Mouse (Mus musculus) forebrain, embryonic 15.5 days (tissue): ENCODE data around the gene Gch1. TPM values are rescaled to one million over a fixed set of nuclear protein-coding genes. Genes with fewer than 3 reads are reported as not detected.

Source experiments
- ATAC-seq: fragments of 200-750 bp; cut with Nextera tagmentation; replicated peaks from 2 replicates; pipeline ENCODE4 v1.8.0; 2017; ENCODE audit warnings: mild to moderate bottlenecking, moderate TSS enrichment, moderate library complexity
- H3K27ac ChIP-seq: fragments of 300-500 bp; sonication (generic); replicated peaks from 2 replicates; pipeline ENCODE4 v1.5.1; 2015; ENCODE audit warnings: mild to moderate bottlenecking, inconsistent platforms
- H3K27me3 ChIP-seq: fragments of 300-500 bp; sonication (generic); 2 replicates; pipeline ENCODE4 v1.6.1; 2015; ENCODE audit warnings: inconsistent platforms
- H3K36me3 ChIP-seq: fragments of 300-500 bp; sonication (generic); 2 replicates; pipeline ENCODE4 v1.6.1; 2015; ENCODE audit warnings: mild to moderate bottlenecking, inconsistent platforms
- H3K4me1 ChIP-seq: fragments of 300-500 bp; sonication (generic); 2 replicates; pipeline ENCODE4 v1.6.1; 2015; ENCODE audit warnings: inconsistent platforms
- H3K4me2 ChIP-seq: fragments of 300-500 bp; sonication (generic); replicated peaks from 2 replicates; pipeline ENCODE4 v1.6.1; 2015; ENCODE audit warnings: mild to moderate bottlenecking, inconsistent platforms
- H3K4me3 ChIP-seq: fragments of 300-500 bp; sonication (generic); 2 replicates; pipeline ENCODE4 v1.5.1; 2015; ENCODE audit warnings: mild to moderate bottlenecking, inconsistent platforms
- H3K9ac ChIP-seq: fragments of 300-500 bp; sonication (generic); replicated peaks from 2 replicates; pipeline ENCODE4 v1.6.1; 2015; ENCODE audit warnings: mild to moderate bottlenecking, inconsistent platforms
- H3K9me3 ChIP-seq: fragments of 300-500 bp; sonication (generic); 2 replicates; pipeline ENCODE4 v1.6.1; 2016; ENCODE audit warnings: inconsistent platforms
- WGBS: fragments of 180-500 bp; shearing (Covaris S2); methylation state at CpG from one replicate; pipeline ENCODE4 v1.1.7; 2015; ENCODE audit warnings: mixed read lengths; 5-methylcytosine and 5-hydroxymethylcytosine counted together
- polyA plus RNA-seq: library from polyadenylated mRNA; unstranded; fragments of >200 nt; fragmentation: Nextera tagmentation; extraction: Ambion mirVana; gene quantifications from 2 replicates; pipeline ENCODE4 v1.2.1, GENCODE M21; 2015

The Gch1 gene
- polyA plus RNA-seq, 1 experiment from 2014 or later, result 2.3 TPM

- no peaks in the 10 kb centered on the region for H3K4me1 ChIP-seq
- no peak overlapping the region for H3K27ac ChIP-seq
- no peaks in the 10 kb centered on the region for H3K9me3 ChIP-seq
- no peak overlapping the region for H3K4me3 ChIP-seq
- H3K27me3 ChIP-seq, result no peaks in the 10 kb centered on the region
- ATAC-seq, result no peak
- no peak overlapping the region for H3K4me2 ChIP-seq
- no peaks in the 10 kb centered on the region for H3K36me3 ChIP-seq
- no peak overlapping the region for H3K9ac ChIP-seq
- WGBS, result 85% methylated on average over 8 of the region's 8 CpGs
These were observed 31.2 kb upstream of the Gch1 start for GRCm38 (mm10) chr14:47220231-47221025.

- Histone ChIP-seq H3K4me2 (no peak overlapping the region), H3K4me1 (no peaks in the 10 kb centered on the region), H3K27me3 (no peaks in the 10 kb centered on the region), H3K36me3 (no peaks in the 10 kb centered on the region), H3K9me3 (no peaks in the 10 kb centered on the region), H3K27ac (no peak overlapping the region), H3K9ac (no peak overlapping the region), H3K4me3 (no peak overlapping the region)
- 90% methylated on average over 9 of the region's 9 CpGs for WGBS
- ATAC-seq, result no peak
These were observed 29.8 kb upstream of the Gch1 start for GRCm38 (mm10) chr14:47218766-47219606.

- Histone ChIP-seq H3K9me3 (no peaks in the 10 kb centered on the region), H3K36me3 (no peaks in the 10 kb centered on the region), H3K4me2 (no peak overlapping the region), H3K4me3 (no peak overlapping the region), H3K9ac (no peak overlapping the region), H3K27ac (no peak overlapping the region), H3K4me1 (no peaks in the 10 kb centered on the region), H3K27me3 (no peaks in the 10 kb centered on the region)
- ATAC-seq, result no peak
- WGBS, result 78% methylated on average over 2 of the region's 2 CpGs
These were observed 27.3 kb upstream of the Gch1 start for GRCm38 (mm10) chr14:47216541-47216940.

GRCm38 (mm10) chr14:47214367-47214766 is 25.2 kb upstream of the Gch1 start:
- H3K27ac ChIP-seq, result no peak overlapping the region
- no peak overlapping the region for H3K4me2 ChIP-seq
- no peaks in the 10 kb centered on the region for H3K9me3 ChIP-seq
- H3K36me3 ChIP-seq, result no peaks in the 10 kb centered on the region
- H3K4me1 ChIP-seq, result no peaks in the 10 kb centered on the region
- H3K9ac ChIP-seq, result no peak overlapping the region
- H3K27me3 ChIP-seq, result no peaks in the 10 kb centered on the region
- 80% methylated on average over 5 of the region's 5 CpGs for WGBS
- no peak overlapping the region for H3K4me3 ChIP-seq
- ATAC-seq, result no peak

- no peak overlapping the region for H3K9ac ChIP-seq
- H3K4me2 ChIP-seq, result no peak overlapping the region
- H3K4me3 ChIP-seq, result no peak overlapping the region
- no peaks in the 10 kb centered on the region for H3K27me3 ChIP-seq
- no peak for ATAC-seq
- H3K27ac ChIP-seq, result no peak overlapping the region
- no peaks in the 10 kb centered on the region for H3K4me1 ChIP-seq
- no peaks in the 10 kb centered on the region for H3K36me3 ChIP-seq
- H3K9me3 ChIP-seq, result no peaks in the 10 kb centered on the region
- 91% methylated on average over 4 of the region's 4 CpGs for WGBS
These were observed 24.1 kb upstream of the Gch1 start for GRCm38 (mm10) chr14:47213305-47213704.

- Histone ChIP-seq H3K4me1 (no peaks in the 10 kb centered on the region), H3K9me3 (no peaks in the 10 kb centered on the region), H3K9ac (no peak overlapping the region), H3K27ac (no peak overlapping the region), H3K4me2 (no peak overlapping the region), H3K27me3 (no peaks in the 10 kb centered on the region), H3K4me3 (no peak overlapping the region), H3K36me3 (no peaks in the 10 kb centered on the region)
- WGBS, result 72% methylated on average over 4 of the region's 4 CpGs
- no peak for ATAC-seq
These were observed 20.5 kb upstream of the Gch1 start for GRCm38 (mm10) chr14:47209669-47210164.

GRCm38 (mm10) chr14:47208564-47209493 is 19.6 kb upstream of the Gch1 start:
- Histone ChIP-seq H3K36me3 (no peaks in the 10 kb centered on the region), H3K9me3 (no peaks in the 10 kb centered on the region), H3K27me3 (no peaks in the 10 kb centered on the region), H3K9ac (no peak overlapping the region), H3K27ac (no peak overlapping the region), H3K4me1 (no peaks in the 10 kb centered on the region), H3K4me3 (no peak overlapping the region), H3K4me2 (no peak overlapping the region)
- ATAC-seq, result no peak
- WGBS, result 90% methylated on average over 12 of the region's 12 CpGs

GRCm38 (mm10) chr14:47206601-47207000 is 17.4 kb upstream of the Gch1 start:
- Histone ChIP-seq H3K9ac (no peak overlapping the region), H3K27ac (no peak overlapping the region), H3K36me3 (no peaks in the 10 kb centered on the region), H3K9me3 (no peaks in the 10 kb centered on the region), H3K4me3 (no peak overlapping the region), H3K4me2 (no peak overlapping the region), H3K27me3 (no peaks in the 10 kb centered on the region), H3K4me1 (no peaks in the 10 kb centered on the region)
- ATAC-seq, result no peak
- 90% methylated on average over 3 of the region's 3 CpGs for WGBS

- H3K9ac ChIP-seq, result no peak overlapping the region
- no peaks in the 10 kb centered on the region for H3K9me3 ChIP-seq
- 84% methylated on average over 5 of the region's 5 CpGs for WGBS
- no peak overlapping the region for H3K4me2 ChIP-seq
- H3K36me3 ChIP-seq, result no peaks in the 10 kb centered on the region
- H3K4me3 ChIP-seq, result no peak overlapping the region
- ATAC-seq, result no peak
- H3K4me1 ChIP-seq, result no peaks in the 10 kb centered on the region
- H3K27me3 ChIP-seq, result no peaks in the 10 kb centered on the region
- no peak overlapping the region for H3K27ac ChIP-seq
These were observed 16.2 kb upstream of the Gch1 start for GRCm38 (mm10) chr14:47205270-47205972.

GRCm38 (mm10) chr14:47197340-47197739 is 8.1 kb upstream of the Gch1 start:
- Histone ChIP-seq H3K27ac (no peak overlapping the region), H3K4me1 (0 out of 2 replicates have a peak, but pooled peaks cover 5% of the 10 kb centered on the region), H3K9me3 (no peaks in the 10 kb centered on the region), H3K4me2 (no peak overlapping the region), H3K36me3 (no peaks in the 10 kb centered on the region), H3K27me3 (no peaks in the 10 kb centered on the region), H3K9ac (no peak overlapping the region), H3K4me3 (no peak overlapping the region)
- ATAC-seq, result no peak; the same call in 1 of the 2 replicates
- 71% methylated on average over 3 of the region's 3 CpGs for WGBS

GRCm38 (mm10) chr14:47196711-47197110 is 7.5 kb upstream of the Gch1 start:
- Histone ChIP-seq H3K4me1 (0 out of 2 replicates have a peak, but pooled peaks cover 5% of the 10 kb centered on the region), H3K9ac (no peak overlapping the region), H3K36me3 (no peaks in the 10 kb centered on the region), H3K4me2 (no peak overlapping the region), H3K4me3 (no peak overlapping the region), H3K27ac (no peak overlapping the region), H3K27me3 (no peaks in the 10 kb centered on the region), H3K9me3 (no peaks in the 10 kb centered on the region)
- WGBS, result 81% methylated on average over 8 of the region's 8 CpGs
- no peak for ATAC-seq
